Mouse (Mus musculus): ENCODE data around the gene Gm9573. TPM values are rescaled to one million over a fixed set of nuclear protein-coding genes. Genes with fewer than 3 reads are reported as not detected.

Gm9573 gene
- polyA plus RNA-seq, 1 experiment = not detected

DNA sequence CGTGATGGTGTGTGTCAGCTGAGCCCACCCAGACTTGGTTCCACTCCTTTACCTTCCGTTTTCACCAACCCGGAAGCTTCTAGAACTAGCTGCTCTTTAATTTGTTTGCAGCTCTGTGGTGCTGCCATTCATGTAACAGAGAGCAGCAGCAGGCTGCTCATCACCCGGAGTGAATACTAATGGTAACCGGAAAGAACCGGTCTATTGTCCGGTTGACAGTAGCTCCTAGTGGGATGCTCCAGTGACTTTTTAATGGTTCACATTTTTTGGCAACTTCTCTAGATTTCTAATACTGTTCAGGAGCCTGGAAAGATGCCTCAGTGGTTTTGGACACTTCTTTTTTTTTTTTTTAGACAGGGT, 35.2 kb downstream of the Gm9573 start:
- no peak overlapping the region for H3ac ChIP-seq (ENCODE audit: control insufficient read depth, insufficient read length)
- no peaks in the 10 kb centered on the region for H3K79me2 ChIP-seq (ENCODE audit: control insufficient read depth, insufficient read depth)
- H3K4me3 ChIP-seq = no peak overlapping the region
- no peaks in the 10 kb centered on the region for H3K27me3 ChIP-seq (ENCODE audit: control insufficient read depth, insufficient read depth, insufficient read length)
- TF ChIP-seq SRF (IDR thresholded peaks at IDR 0.05; ENCODE audit: control insufficient read depth, insufficient read length, low read depth) (no peak), MAX (IDR thresholded peaks at IDR 0.05; ENCODE audit: low read depth) (no peak), CEBPB (IDR thresholded peaks at IDR 0.05; ENCODE audit: insufficient read depth, poor library complexity, severe bottlenecking) (no peak), POLR2AphosphoS2 (IDR thresholded peaks at IDR 0.05; ENCODE audit: insufficient read length, low read depth) (no peak), REST (IDR thresholded peaks at IDR 0.05; ENCODE audit: insufficient read depth, insufficient read length) (no peak), TCF3 (IDR thresholded peaks at IDR 0.05; ENCODE audit: insufficient read length, low read depth) (no peak), POLR2A (IDR thresholded peaks at IDR 0.05; ENCODE audit: insufficient read length, low read depth) (no peak), MYOD1 (IDR thresholded peaks at IDR 0.05; ENCODE audit: control insufficient read depth in 1 of 3, insufficient read length in 2 of 3, low read depth in 2 of 3) (no peak), USF1 (IDR thresholded peaks at IDR 0.05; ENCODE audit: low read depth) (no peak), E2F4 (IDR thresholded peaks at IDR 0.05; ENCODE audit: insufficient read depth) (no peak), TCF12 (IDR thresholded peaks at IDR 0.05; ENCODE audit: insufficient read depth, poor library complexity, severe bottlenecking) (no peak)
- H3K4me2 ChIP-seq (ENCODE audit: low read depth) = peak overlapping the region; percentile 98
- no peaks in the 10 kb centered on the region for H3K36me3 ChIP-seq (ENCODE audit: control insufficient read depth, insufficient read depth)

DNA sequence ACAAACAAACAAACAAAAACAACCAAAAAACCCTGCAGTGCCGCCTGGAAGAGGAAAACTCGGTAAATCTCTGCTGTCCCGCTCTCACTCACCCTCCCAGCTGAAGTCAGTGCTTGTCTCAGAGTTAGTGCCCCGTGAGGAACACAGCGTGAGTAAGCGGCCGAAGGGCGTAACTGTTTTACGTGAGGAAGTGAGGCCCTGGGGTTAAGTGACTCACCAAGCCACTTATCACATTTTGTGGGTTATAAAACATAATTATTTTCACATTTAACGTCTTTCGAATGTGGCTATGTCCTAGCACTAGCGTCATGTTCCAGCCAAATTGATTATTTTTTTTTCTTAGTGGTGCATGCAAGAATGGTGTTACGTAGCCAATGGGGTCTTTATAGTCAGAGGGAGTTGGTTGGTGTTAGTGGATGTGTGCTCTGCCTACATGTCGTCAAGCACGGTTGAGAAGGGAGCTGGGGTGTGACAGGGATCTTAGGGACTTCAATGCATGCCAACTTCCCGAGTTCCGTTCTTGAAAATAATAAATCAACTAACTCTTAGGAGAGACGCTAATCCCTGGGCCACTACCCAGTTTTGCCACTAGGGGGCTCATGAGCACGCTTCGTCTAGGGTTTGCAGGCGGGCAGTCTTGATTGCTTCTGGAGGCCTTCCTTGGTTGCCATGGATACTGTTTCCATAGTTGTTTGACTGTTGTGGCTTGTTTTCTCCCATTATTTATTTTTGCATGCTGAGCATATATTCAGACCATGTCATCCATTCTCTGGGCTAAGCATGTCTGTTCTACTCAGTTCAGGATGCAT, 35.8 kb downstream of the Gm9573 start:
- Histone ChIP-seq H3K4me2 (ENCODE audit: low read depth) (peak overlapping the region; percentile 98), H3K36me3 (ENCODE audit: control insufficient read depth, insufficient read depth) (no peaks in the 10 kb centered on the region), H3K27me3 (ENCODE audit: control insufficient read depth, insufficient read depth, insufficient read length) (no peaks in the 10 kb centered on the region), H3K4me3 (no peak overlapping the region), H3ac (ENCODE audit: control insufficient read depth, insufficient read length) (no peak overlapping the region), H3K79me2 (ENCODE audit: control insufficient read depth, insufficient read depth) (no peaks in the 10 kb centered on the region)
- TF ChIP-seq TCF12 (IDR thresholded peaks at IDR 0.05; ENCODE audit: insufficient read depth, poor library complexity, severe bottlenecking) (no peak), MAX (IDR thresholded peaks at IDR 0.05; ENCODE audit: low read depth) (no peak), POLR2A (IDR thresholded peaks at IDR 0.05; ENCODE audit: insufficient read length, low read depth) (no peak), E2F4 (IDR thresholded peaks at IDR 0.05; ENCODE audit: insufficient read depth) (no peak), POLR2AphosphoS2 (IDR thresholded peaks at IDR 0.05; ENCODE audit: insufficient read length, low read depth) (no peak), MYOD1 (IDR thresholded peaks at IDR 0.05; ENCODE audit: control insufficient read depth in 1 of 3, insufficient read length in 2 of 3, low read depth in 2 of 3) (no peak), SRF (IDR thresholded peaks at IDR 0.05; ENCODE audit: control insufficient read depth, insufficient read length, low read depth) (no peak), USF1 (IDR thresholded peaks at IDR 0.05; ENCODE audit: low read depth) (no peak), TCF3 (IDR thresholded peaks at IDR 0.05; ENCODE audit: insufficient read length, low read depth) (no peak), REST (IDR thresholded peaks at IDR 0.05; ENCODE audit: insufficient read depth, insufficient read length) (no peak), MYOG (IDR thresholded peaks at IDR 0.05; ENCODE audit: control insufficient read depth in 1 of 3, insufficient read depth in 1 of 3, insufficient read length in 2 of 3, low read depth in 2 of 3) (no peak), CEBPB (IDR thresholded peaks at IDR 0.05; ENCODE audit: insufficient read depth, poor library complexity, severe bottlenecking) (no peak)

DNA sequence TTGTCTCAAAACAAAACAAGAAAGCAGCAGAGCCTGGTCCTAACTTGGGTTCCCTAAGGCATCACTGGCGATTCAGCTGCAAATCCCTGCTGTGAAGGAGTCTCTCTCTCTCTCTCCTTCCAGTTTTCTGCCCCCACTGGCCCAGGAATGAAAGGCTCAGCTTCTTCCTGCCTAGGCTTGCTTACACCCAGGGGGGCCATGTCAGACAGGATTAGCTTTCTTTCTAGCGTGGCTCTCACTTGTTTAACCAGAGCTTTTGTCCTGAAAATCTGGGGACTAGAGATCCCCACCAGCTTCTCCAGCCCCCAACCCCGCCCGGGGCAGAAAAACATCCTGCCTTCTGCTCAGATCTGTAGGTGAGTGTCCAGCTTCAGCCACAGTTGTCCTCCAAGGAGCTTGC, 38.0 kb downstream of the Gm9573 start:
- no peaks in the 10 kb centered on the region for H3K79me2 ChIP-seq (ENCODE audit: control insufficient read depth, insufficient read depth)
- no peak overlapping the region for H3K4me3 ChIP-seq
- H3K27me3 ChIP-seq (ENCODE audit: control insufficient read depth, insufficient read depth, insufficient read length) = no peaks in the 10 kb centered on the region
- no peak overlapping the region for H3ac ChIP-seq (ENCODE audit: control insufficient read depth, insufficient read length)
- H3K4me2 ChIP-seq (ENCODE audit: low read depth) = no peak overlapping the region
- TF ChIP-seq CEBPB (IDR thresholded peaks at IDR 0.05; ENCODE audit: insufficient read depth, poor library complexity, severe bottlenecking) (no peak), MAX (IDR thresholded peaks at IDR 0.05; ENCODE audit: low read depth) (no peak), TCF3 (IDR thresholded peaks at IDR 0.05; ENCODE audit: insufficient read length, low read depth) (no peak), MYOG (IDR thresholded peaks at IDR 0.05; ENCODE audit: control insufficient read depth in 1 of 3, insufficient read depth in 1 of 3, insufficient read length in 2 of 3, low read depth in 2 of 3) (no peak), REST (IDR thresholded peaks at IDR 0.05; ENCODE audit: insufficient read depth, insufficient read length) (no peak), POLR2AphosphoS2 (IDR thresholded peaks at IDR 0.05; ENCODE audit: insufficient read length, low read depth) (no peak), USF1 (IDR thresholded peaks at IDR 0.05; ENCODE audit: low read depth) (no peak), TCF12 (IDR thresholded peaks at IDR 0.05; ENCODE audit: insufficient read depth, poor library complexity, severe bottlenecking) (no peak), MYOD1 (IDR thresholded peaks at IDR 0.05; ENCODE audit: control insufficient read depth in 1 of 3, insufficient read length in 2 of 3, low read depth in 2 of 3) (no peak), E2F4 (IDR thresholded peaks at IDR 0.05; ENCODE audit: insufficient read depth) (no peak), POLR2A (IDR thresholded peaks at IDR 0.05; ENCODE audit: insufficient read length, low read depth) (no peak), SRF (IDR thresholded peaks at IDR 0.05; ENCODE audit: control insufficient read depth, insufficient read length, low read depth) (no peak)
- H3K36me3 ChIP-seq (ENCODE audit: control insufficient read depth, insufficient read depth) = no peaks in the 10 kb centered on the region

DNA sequence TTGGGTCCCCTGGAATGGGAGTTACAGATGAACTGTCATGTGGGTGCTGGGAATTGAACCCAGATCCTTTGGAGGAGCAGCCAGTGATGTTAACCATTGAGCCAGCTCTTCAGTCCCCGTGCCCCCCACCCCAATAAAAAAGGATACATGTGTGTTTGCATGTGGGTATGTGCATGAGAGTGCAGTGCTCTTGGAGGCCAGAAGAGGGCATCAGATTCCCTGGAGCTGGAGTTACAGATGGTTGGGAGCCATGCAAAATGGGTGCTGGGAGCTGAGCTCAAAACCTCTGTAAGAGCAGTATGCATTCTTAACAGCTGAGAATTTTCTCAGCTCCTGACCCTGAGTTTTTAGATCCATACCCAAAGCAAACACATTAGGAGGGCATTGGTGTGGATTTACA, 39.1 kb downstream of the Gm9573 start:
- Histone ChIP-seq H3ac (ENCODE audit: control insufficient read depth, insufficient read length) (no peak overlapping the region), H3K4me2 (ENCODE audit: low read depth) (no peak overlapping the region), H3K27me3 (ENCODE audit: control insufficient read depth, insufficient read depth, insufficient read length) (no peaks in the 10 kb centered on the region), H3K4me3 (no peak overlapping the region), H3K79me2 (ENCODE audit: control insufficient read depth, insufficient read depth) (no peaks in the 10 kb centered on the region), H3K36me3 (ENCODE audit: control insufficient read depth, insufficient read depth) (no peaks in the 10 kb centered on the region)
- TF ChIP-seq MAX (IDR thresholded peaks at IDR 0.05; ENCODE audit: low read depth) = no peak
